Mouse (Mus musculus): Measurements from ENCODE around the gene Arid3a. TPM values are rescaled to one million over a fixed set of nuclear protein-coding genes. Genes with fewer than 3 reads are reported as not detected.

The Arid3a gene
- total and polyA plus RNA-seq, 3 experiments, result 48.4 to 114 (median 94.4) TPM

DNA sequence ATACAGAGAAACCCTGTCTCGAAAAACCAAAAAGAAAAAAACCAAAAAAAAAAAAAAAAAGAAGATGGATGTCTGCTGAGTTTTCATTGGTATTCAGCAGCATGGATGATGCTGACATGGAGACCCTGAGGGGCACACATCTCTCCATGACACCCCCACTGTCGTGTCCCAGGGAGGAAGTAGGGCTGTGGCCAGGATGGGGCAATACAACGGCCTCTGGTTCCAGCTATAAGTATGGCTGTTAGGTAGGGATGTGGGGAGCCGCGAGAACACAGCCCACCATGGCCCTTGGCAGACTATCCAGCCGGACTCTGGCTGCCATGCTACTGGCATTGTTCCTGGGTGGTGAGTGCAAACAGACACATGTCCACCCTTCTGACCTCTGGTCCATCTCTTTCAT is 40.8 kb upstream of the Arid3a start, which contains the start of gene Elane:
Elane (plus strand) TSS at position 194 of the 400 bp plus-strand sequence.
- Histone ChIP-seq H3K27ac (ENCODE audit: insufficient read depth, low read depth) (no peak within 1 kb of the TSS), H3K36me3 (replicated peaks in 1 of 2; ENCODE audit: control insufficient read depth in 1 of 2, insufficient read depth in 1 of 2, low read length in 1 of 2) (no peaks in the 10 kb centered on the region), H3K79me2 (replicated peaks; ENCODE audit: control insufficient read depth, extremely low read depth, insufficient read depth, poor library complexity, severe bottlenecking) (no peaks in the 10 kb centered on the region), H3K4me3 (replicated peaks in 1 of 3; ENCODE audit: low read depth in 2 of 3, low read length in 2 of 3, poor library complexity in 1 of 3) (no peak within 1 kb of the TSS), H3K9ac (ENCODE audit: insufficient read depth, low read depth) (no peak within 1 kb of the TSS), H3K4me2 (ENCODE audit: insufficient read depth, low read depth, poor library complexity, severe bottlenecking) (no peak within 1 kb of the TSS), H3K4me1 (ENCODE audit: control insufficient read depth in 1 of 2, insufficient read depth in 2 of 2) (peaks cover 6 to 12% of the 10 kb centered on the region in 2 experiments), H3K9me3 (replicated peaks; ENCODE audit: low read length) (no peaks in the 10 kb centered on the region), H3K27me3 (replicated peaks) (peaks cover 17% of the 10 kb centered on the region)
- dilution Hi-C loops (cut with MboI; ENCODE audit: extremely low pct_ligation_motif_present, extremely low pct_unique_long_range_greater_than_20kb, low sequenced_read_pairs), result no loop called here
- DNase-seq (ENCODE audit: extremely low read depth), result no peak
- in situ Hi-C loops (cut with MboI; ENCODE audit: low pct_ligation_motif_present, low pct_unique_long_range_greater_than_20kb, low sequenced_read_pairs), result no loop called here
- no peak for TF ChIP-seq RAD21 (IDR thresholded peaks at IDR 0.05; ENCODE audit: low read depth, low read length)
- no peak for TF ChIP-seq POLR2AphosphoS2 (IDR thresholded peaks at IDR 0.05; ENCODE audit: low read depth, low read length)
- TF ChIP-seq E2F4 (IDR thresholded peaks at IDR 0.05; ENCODE audit: insufficient replicate concordance, low read depth, low read length), result no peak
- TF ChIP-seq ZKSCAN1 (IDR thresholded peaks at IDR 0.05; ENCODE audit: borderline replicate concordance, low read depth, low read length), result no peak
- no peak for TF ChIP-seq JUND (conservative IDR thresholded peaks at IDR 0.05; ENCODE audit: low read depth, low read length)
- TF ChIP-seq CTCF (conservative IDR thresholded peaks at IDR 0.05 in 1 of 2, IDR thresholded peaks at IDR 0.05 in 1 of 2; ENCODE audit: low read depth in 2 of 2, low read length in 2 of 2), result no peak
- TF ChIP-seq ZMIZ1 (IDR thresholded peaks at IDR 0.05; ENCODE audit: low read depth, low read length), result no peak
- no peak for TF ChIP-seq HCFC1 (IDR thresholded peaks at IDR 0.05; ENCODE audit: low read depth, low read length)
- no peak for TF ChIP-seq PAX5 (IDR thresholded peaks at IDR 0.05; ENCODE audit: low read length)

GRCm38 (mm10) chr10:79886611-79887010 is 40.2 kb upstream of the Arid3a start:
- H3K4me1 ChIP-seq (ENCODE audit: control insufficient read depth in 1 of 2, insufficient read depth in 2 of 2), result peaks cover 6 to 11% of the 10 kb centered on the region in 2 experiments
- H3K4me3 ChIP-seq (replicated peaks in 1 of 3; ENCODE audit: low read depth in 2 of 3, low read length in 2 of 3, poor library complexity in 1 of 3), result no peak overlapping the region
- H3K9me3 ChIP-seq (replicated peaks; ENCODE audit: low read length), result no peaks in the 10 kb centered on the region

More at GRCm38 (mm10) chr10:79886611-79887010, 40.2 kb upstream of the Arid3a start:
- Histone ChIP-seq H3K79me2 (replicated peaks; ENCODE audit: control insufficient read depth, extremely low read depth, insufficient read depth, poor library complexity, severe bottlenecking) (no peaks in the 10 kb centered on the region), H3K4me2 (ENCODE audit: insufficient read depth, low read depth, poor library complexity, severe bottlenecking) (no peak overlapping the region), H3K36me3 (replicated peaks in 1 of 2; ENCODE audit: control insufficient read depth in 1 of 2, insufficient read depth in 1 of 2, low read length in 1 of 2) (no peaks in the 10 kb centered on the region), H3K27ac (ENCODE audit: insufficient read depth, low read depth) (no peak overlapping the region), H3K9ac (ENCODE audit: insufficient read depth, low read depth) (no peak overlapping the region), H3K27me3 (replicated peaks) (peaks cover 19% of the 10 kb centered on the region)
- no peak for DNase-seq (ENCODE audit: extremely low read depth)
- dilution Hi-C loops (cut with MboI; ENCODE audit: extremely low pct_ligation_motif_present, extremely low pct_unique_long_range_greater_than_20kb, low sequenced_read_pairs), result no loop called here
- in situ Hi-C loops (cut with MboI; ENCODE audit: low pct_ligation_motif_present, low pct_unique_long_range_greater_than_20kb, low sequenced_read_pairs), result no loop called here
- no peak for TF ChIP-seq POLR2A (IDR thresholded peaks at IDR 0.05; ENCODE audit: low read depth, low read length)
- TF ChIP-seq GABPA (IDR thresholded peaks at IDR 0.05; ENCODE audit: insufficient replicate concordance, low read depth, low read length), result no peak
- no peak for TF ChIP-seq ZC3H11A (IDR thresholded peaks at IDR 0.05; ENCODE audit: low read depth, low read length)
- no peak for TF ChIP-seq MAFK (IDR thresholded peaks at IDR 0.05; ENCODE audit: insufficient replicate concordance, low read length)
- no peak for TF ChIP-seq IRF4 (IDR thresholded peaks at IDR 0.05; ENCODE audit: low read depth, low read length)
- TF ChIP-seq ETS1 (conservative IDR thresholded peaks at IDR 0.05; ENCODE audit: low read depth, low read length), result no peak
- TF ChIP-seq UBTF (IDR thresholded peaks at IDR 0.05; ENCODE audit: low read depth, low read length), result no peak
- TF ChIP-seq SMC3 (IDR thresholded peaks at IDR 0.05; ENCODE audit: low read depth, low read length), result no peak
- TF ChIP-seq JUND (conservative IDR thresholded peaks at IDR 0.05; ENCODE audit: low read depth, low read length), result no peak
- no peak for TF ChIP-seq PAX5 (IDR thresholded peaks at IDR 0.05; ENCODE audit: low read length)
- no peak for TF ChIP-seq E2F4 (IDR thresholded peaks at IDR 0.05; ENCODE audit: insufficient replicate concordance, low read depth, low read length)
- TF ChIP-seq CHD1 (IDR thresholded peaks at IDR 0.05; ENCODE audit: low read depth, low read length), result no peak
- TF ChIP-seq RCOR1 (conservative IDR thresholded peaks at IDR 0.05; ENCODE audit: low read depth, low read length), result no peak
- no peak for TF ChIP-seq EP300 (IDR thresholded peaks at IDR 0.05; ENCODE audit: low read length)
- TF ChIP-seq JUN (IDR thresholded peaks at IDR 0.05; ENCODE audit: insufficient read depth, low read depth, low read length), result no peak
- no peak for TF ChIP-seq USF2 (conservative IDR thresholded peaks at IDR 0.05; ENCODE audit: low read depth, low read length)
- TF ChIP-seq HCFC1 (IDR thresholded peaks at IDR 0.05; ENCODE audit: low read depth, low read length), result no peak
- TF ChIP-seq ZNF384 (IDR thresholded peaks at IDR 0.05; ENCODE audit: low read depth, low read length), result no peak
- no peak for TF ChIP-seq NRF1 (IDR thresholded peaks at IDR 0.05; ENCODE audit: low read depth, low read length)
- no peak for TF ChIP-seq ZMIZ1 (IDR thresholded peaks at IDR 0.05; ENCODE audit: low read depth, low read length)
